Mouse (Mus musculus) thymus, postnatal 14 days (tissue): ENCODE measurements around the gene Impg1.
A peak's percentile ranks its signal among the peaks of the same experiment; 100 is the strongest.
"Not testable (repeated sequence)": the region's sequence is repeated elsewhere in the genome, so short reads cannot be mapped to it uniquely, and the experiment has no call there.

Experiments used
- DNase-seq: peaks from one replicate; pipeline ENCODE4 v3.0.0; 2021

Gene Impg1

DNA sequence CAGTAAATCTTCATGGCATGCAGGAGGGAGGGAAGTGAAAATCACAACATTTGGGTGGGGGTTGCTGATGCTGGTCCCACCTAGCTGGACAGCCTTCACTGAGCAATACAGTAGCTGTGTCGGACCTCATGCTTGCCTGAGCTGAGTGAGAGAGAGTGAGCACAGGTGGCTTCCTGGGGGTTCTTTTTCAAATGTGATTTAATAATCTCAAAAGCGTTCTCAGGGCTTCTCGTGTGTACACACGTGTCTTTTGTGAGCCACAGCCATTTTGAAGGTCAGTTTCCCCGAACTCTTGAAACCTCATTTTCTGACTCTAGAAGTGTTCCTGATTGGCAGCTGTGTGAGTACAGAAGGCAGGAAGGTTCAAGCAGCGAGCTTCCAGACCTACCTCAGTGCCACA lies 122.8 kb downstream of the Impg1 start:
- DNase-seq: no peak

DNA sequence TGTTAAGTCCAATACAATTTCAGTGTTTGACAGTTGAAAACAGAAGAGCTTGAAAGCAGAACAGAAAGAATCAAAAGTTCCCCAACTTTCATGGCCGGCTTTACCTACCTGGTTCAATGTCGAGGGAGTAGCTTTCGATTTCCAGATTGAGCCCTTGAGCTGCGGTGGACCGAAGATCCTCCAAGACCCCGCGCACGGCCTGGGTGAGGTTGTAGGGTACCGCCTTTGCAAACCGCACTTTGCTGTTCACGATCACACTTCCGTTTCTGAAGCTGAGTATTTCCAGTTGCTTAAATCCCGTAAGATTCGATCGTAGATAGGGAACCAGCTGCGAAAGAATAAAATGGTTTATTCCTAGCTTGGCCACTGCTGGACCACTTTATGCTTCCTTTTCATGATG lies 123.5 kb downstream of the Impg1 start:
- no peak for DNase-seq

DNA sequence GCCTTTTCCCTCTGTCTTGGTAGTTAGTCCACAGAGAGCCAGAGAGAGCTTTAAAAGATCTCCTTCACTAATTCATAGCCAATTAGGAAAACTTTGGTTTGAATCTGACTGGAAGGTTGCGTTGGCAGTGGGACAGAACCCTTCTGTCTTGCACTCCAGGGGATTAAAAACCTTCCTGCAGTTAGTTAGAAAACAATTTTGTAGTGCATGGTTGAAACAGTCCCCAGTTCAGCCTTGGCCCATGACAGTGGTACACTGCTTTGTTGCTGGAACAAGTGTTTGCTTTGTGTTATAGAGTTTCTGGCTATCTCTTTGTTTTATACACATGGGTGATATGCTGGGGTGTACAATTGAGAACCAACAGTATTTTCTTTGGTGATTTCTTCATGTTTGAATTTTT lies 124.4 kb downstream of the Impg1 start:
- DNase-seq: no peak

DNA sequence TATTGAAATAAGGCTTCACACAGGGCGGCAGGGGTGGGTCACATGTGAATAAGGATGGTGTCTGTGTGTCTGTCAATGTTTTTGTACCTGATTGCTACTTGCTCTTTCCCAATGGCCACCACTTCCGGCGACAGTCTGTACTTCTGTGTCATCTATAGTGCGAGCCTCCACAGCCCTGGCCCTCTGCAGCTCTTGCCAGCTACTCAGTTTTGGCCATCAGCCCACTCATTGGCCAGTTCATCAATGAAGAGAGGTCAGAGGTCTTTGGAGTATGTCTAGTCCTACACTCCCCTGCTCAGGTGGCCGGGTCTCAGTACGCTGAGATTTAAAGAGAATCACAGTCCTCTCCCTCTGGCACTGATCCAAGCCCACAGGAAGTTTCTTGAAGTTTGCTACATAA lies 127.3 kb downstream of the Impg1 start:
- DNase-seq: no peak

DNA sequence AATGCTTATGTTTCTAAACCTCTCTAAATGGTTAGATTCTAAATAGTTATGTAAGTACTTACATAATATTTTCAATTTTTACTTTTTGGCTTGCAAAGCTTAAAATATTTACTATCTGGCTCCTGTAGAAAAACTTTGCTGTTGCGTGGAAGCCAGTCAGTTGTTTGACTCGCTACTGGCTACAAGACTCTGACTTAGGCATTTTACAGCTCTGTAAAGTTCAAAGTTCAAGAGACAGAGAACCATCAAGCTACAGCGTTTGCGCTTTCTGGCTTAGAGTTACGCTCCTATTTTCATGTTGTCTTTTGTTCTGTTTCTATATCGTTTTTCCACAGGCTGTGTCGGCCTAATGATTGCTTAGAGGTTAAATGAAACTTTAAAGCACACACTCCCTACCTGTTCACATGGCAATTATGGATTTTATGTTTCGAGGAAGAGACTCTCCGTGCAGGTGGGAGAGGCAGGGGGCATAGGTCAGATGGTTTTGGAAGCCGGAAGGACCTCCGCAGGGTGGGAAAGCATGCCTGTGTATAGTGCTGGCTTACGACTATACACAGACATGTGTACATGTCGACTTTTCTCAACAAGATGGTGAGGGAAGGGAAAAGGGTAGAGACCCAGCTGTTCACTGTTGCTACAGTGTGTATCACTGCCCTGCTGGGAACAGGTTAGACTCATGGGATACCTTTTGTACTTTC lies 129.5 kb downstream of the Impg1 start:
- no peak for DNase-seq

DNA sequence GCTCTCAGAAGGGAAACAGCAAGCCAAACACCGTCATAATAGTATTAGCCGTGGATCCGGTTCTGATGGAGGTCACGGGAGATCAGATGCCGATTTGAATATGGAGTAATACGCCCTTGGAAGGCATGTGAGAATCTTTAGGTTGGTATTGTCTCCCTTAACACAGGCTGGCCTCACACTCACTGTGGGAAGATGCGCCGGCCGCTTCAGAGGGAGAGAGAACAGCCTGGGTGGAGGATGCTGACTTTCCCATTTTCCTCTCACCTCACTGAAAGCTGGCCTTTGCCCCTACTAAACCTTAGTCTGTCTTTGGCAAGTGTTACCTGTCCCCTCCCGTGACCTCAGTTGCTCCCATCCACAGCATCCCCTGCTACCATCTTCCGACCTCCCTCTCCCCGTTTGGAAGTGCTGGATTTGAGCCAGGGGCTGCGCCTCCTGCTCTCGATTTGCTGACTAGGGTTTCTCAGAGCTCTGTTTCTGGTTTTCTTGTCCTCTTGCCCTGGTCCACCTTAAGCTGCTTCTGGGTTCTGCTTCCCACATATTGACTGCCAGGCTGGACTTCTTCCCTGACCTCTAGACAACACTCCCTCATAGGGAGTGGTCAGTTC lies 131.2 kb downstream of the Impg1 start:
- DNase-seq: no peak

DNA sequence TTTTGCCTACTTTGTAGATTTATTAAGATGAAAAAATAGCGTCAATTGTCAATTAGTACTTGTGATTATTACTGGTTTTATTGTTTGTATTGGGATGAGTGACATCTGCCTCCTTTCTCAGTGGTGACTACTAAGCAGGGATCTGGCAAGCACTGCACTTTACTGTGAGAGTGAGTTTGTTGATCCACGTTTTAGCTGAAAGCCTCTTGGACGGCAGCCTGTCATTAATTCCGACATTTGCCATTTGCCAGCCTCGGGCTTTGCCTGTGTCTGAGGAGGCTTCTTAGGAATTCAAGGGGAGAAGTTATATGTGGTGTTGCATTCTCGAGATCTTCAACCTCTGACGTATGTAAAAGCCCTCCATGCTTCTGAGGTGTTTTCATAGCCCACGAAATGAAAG lies 131.8 kb downstream of the Impg1 start:
- DNase-seq: no peak

DNA sequence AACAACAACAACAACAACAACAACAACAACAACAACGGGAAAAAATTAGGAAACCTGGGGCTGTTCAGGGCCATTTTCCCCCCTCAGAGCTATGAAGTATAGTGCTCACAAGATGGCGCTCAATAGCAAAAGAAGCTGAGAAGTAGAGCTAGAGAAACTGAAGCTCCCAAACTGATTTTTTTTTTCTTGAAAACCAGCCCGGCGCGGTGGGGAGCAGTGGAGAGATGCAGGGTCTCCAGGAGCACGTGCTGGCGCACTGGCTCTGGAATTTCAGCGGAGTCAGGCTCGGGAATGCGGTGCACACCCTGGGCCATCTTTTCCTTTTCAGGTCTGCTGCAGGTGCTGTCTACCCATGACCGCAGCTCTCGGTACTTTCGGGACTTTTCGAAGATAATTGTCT lies 133.1 kb downstream of the Impg1 start:
- DNase-seq: peak; percentile 50

DNA sequence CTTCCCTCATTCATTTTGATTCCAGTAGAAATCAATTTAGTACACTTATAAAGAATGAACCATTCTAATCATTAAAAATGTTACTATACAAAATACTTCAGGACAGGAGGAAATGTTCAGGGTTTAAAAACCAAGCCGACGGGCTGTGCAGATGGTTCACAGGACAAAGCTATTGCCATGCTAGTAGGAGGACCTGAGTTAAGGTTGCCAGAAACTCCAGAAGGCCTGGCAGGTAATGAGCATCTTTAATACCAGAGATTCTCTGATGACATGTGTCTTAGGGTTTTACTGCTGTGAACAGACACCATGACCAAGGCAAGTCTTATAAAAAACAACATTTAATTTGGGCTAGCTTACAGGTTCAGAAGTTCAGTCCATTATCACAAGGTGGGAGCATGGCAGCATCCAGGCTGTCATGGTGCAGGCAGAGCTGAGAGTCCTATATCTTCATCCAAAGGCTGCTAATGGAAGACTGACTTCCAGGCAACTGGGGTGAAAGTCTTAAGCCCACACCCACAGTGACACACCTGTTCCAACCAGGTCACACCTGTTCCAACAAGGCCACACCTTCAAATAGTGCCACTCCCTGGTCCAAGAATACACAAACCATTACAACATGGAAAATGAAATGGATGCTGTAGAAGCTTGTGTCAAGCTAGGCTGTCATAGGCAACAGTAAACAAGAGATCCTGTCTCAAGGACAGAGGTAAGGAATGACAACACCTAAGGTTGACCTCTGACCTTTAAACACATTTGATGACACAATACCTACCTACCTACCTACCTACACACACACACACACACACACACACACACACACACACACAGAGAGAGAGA lies 144.0 kb downstream of the Impg1 start:
- not testable (repeated sequence) for DNase-seq

DNA sequence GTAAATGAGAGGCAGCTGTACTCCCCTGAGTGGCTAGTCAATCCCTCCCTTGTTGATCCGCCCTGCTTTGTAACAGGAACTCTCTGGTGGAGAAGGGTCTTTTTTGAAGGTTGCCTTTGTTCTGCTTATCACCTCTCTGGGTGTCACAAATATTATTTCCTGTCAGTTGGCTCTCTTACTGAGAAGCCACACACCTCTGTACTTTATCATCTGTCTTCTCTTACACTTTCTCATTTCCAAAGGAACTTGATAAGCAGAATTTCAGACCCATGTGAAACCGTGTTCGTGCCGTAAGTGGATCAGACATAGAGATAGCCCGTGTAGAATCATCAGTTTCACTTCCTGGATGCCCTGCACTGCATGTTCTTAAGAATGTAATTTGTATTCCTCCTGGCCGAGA lies 147.3 kb downstream of the Impg1 start:
- DNase-seq: peak; percentile 35

DNA sequence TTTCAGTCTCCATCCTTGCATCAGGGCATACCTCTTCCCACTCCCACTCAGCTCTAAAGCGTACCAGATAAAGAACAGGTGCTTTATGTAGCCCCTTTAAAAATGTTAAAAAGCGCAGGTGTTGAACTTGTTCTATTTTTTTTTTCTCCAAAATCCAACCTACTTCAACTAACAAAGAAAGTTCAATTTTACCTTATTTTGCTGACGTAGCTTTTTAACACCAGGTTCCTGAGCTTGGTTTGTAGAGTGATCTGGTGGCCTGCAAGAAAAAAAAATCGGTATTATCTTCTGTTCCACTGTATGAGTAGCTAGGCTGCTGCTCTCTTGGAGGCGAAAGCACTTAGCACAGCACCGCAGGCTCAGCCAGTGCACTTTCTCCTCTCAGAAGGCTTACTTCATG lies 149.4 kb downstream of the Impg1 start:
- no peak for DNase-seq

DNA sequence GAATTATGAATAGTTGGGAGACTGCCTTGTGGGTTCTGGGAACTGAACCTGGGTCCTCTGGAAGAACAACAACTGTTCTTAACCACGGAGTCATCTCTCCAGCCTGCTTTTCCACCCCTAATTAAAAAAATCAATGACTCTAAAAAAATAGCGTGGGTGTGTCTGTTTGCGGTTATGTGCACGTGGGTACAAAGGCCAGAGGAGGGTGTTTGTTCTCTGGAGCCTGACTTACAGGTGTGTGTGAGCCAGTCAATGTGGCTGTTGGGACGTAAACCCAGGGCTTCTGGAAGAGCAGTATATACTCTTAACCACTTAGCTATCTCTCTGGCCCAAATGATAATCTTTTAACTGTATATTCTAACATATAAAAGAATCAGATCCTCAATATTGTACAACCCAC lies 151.7 kb downstream of the Impg1 start:
- peak; percentile 24 for DNase-seq

DNA sequence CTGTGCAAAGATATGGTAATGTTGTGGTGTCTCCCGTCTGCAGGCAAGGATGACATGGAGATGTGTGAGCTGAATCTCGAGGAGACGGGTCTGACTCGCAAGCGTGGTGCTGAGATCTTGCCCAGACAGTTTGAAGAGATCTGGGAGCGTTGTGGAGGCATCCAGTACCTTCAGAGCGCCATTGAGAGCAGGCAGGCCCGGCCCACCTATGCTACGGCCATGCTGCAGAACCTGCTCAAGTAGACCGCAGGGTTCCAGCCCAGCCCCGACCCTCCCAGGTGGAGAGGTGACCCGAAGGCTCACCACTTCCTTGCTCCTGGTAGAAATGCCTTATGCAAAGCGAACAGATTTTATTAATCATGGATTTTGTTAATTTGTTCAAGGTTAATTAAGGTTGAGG lies 157.7 kb downstream of the Impg1 start:
- DNase-seq: no peak

DNA sequence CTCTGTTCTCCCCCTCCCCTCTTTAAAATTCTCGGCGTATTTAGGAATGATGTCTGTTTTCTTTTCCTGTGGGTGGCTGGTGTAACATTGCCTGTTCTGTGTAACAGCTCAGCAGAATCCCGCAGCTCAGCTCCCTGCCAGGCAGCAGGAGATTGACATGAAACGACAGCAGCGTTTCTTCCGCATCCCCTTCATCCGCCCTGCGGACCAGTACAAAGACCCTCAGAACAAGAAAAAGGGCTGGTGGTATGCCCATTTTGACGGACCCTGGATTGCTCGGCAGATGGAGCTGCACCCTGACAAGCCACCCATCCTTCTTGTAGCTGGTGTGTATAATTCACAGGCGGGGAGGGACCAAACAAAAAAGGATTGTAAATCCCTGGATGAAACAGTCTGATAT lies 158.4 kb downstream of the Impg1 start:
- DNase-seq: no peak

DNA sequence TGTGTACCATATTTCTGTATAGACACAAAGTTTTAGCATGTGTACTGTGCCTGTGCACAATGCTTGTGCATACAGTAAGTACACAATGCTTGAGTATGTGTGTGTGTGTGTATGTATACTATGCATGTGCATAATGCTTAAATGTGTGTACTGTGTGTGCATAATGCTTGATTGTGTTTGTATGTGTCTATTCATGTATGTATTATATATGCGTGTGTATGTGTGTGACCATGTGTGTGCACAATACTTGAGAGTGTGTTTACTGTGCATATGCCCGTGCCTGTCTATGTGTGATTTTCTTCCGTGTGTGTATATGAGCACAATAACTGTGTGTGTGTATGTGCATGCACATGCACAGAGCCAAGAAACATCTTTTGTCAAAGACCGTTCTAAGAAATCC lies 158.9 kb downstream of the Impg1 start:
- DNase-seq: no peak

DNA sequence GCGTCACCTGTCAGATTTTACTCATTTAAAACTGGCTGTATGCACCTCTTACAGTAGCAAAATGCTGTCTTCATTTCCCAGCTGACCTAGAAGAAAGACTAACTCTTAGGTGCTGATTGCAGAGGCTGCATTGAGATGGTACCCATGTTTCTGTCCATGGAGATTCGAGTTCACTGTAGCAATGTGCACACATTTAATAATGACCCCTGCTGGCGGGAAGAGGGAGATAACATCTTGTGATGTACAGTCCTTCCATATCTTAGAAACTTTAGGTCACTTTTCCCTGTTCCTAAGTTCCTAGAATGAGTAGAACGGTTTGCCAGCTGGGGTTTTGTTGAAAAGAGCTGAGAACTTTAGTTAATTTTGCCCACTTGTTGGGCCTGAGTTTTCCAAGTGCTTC lies 161.8 kb downstream of the Impg1 start:
- peak; percentile 33 for DNase-seq

DNA sequence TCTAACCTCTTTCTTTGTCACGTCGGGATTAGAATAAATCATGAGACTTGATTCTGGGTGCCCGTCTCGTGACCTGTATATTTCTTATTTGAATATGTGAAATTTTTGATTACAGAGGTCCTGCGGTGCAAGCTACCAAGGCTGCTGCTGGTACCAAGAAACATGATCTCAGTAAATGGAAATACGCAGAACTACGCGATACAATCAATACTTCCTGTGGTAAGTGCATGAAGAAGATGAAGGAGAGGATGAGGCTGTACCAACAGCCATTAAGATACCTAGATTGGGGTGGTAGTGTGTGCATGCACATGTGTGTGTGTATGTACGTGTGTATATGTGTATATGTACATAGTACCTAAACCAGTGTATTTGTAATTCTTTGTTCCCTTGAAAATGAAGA lies 166.2 kb downstream of the Impg1 start:
- no peak for DNase-seq

DNA sequence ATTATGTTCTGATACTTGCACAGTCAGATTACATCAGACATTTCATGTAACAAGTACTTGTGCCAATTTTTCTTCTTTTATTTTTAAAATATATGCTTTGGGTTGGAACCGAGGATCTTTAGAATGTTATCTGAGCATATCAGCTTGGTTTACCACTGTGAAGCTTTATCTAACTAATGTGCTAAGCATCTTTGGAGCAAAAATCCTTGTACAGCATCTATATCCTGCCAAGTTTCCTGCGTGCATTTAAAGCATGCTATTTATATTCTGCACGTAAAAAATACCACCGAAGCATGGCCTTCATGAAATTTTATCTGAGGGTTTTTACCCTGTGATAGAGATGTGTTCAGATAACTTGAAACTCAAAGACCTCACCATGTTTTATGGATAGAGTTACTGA lies 169.2 kb downstream of the Impg1 start:
- DNase-seq: no peak

DNA sequence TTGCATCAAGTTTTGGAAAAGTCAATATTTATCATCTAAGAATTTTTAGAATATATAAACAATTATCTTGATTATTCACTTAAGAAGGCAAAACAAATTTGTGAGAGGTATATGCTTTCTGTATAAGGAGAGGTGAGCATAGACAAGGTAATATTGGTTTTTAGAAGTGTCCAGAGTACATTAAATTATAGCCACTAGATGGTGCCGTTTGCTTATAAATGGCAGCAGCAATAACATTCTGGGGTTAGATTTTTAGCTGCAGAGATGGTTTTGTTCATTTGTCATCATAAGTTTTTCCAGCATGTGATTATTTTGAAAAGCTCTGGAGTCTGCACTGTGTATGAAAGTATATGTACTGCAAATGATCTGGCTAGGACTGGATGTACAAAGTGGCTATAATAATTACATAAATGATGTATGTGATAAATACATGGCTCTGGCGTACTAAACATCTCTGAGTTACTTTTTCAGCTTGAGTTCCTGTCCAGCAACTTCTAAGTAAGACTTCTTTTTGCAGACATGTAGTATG lies 172.2 kb downstream of the Impg1 start:
- DNase-seq: peak; percentile 33

DNA sequence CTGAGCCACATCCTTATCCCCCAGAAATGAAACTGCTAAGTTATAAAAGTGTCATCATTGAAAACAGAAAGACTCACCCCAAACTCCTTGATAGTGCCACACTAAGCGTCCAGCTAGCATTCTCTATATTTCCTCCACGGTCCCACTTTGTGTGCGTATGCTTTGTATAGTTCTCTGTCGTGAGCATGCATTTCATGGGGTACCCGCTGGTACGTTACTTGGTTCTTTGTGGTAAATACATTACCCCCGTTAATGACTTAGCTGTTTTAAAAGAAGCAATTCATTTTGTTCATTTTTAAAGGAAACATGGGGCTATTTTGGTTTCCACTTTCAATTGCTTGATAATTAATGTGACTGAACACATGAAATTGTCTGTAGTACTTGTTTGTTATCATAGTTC lies 178.4 kb downstream of the Impg1 start:
- no peak for DNase-seq

DNA sequence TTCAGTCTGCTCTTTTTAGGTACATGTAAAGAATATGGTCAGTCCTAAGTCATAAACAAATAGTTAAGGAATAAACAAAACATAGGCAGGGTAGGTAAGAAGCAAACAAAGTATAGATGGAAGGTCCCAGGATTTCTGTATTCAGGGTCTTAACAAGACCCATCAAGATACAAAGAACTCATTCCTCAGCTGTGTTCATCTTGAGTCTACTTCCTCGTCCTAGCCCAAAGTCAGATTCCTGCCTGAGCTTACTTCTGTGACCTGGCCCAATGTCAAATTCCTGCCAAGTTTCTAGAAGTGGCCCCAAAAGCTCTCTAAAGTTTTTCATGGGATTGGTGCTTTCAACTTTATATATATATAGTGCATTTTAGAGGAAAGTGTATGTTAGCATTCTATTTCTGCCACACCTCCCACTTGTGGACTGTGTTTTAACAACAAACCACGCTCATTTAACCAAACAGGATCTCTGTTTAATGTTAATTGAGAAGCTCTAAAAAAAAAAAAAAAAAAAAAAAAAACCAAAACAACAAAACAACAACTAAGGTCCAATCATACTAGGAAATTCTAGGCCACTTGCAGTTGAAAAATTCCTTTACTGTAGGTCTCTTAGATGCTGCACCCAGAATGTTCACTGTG lies 180.6 kb downstream of the Impg1 start:
- DNase-seq: no peak

DNA sequence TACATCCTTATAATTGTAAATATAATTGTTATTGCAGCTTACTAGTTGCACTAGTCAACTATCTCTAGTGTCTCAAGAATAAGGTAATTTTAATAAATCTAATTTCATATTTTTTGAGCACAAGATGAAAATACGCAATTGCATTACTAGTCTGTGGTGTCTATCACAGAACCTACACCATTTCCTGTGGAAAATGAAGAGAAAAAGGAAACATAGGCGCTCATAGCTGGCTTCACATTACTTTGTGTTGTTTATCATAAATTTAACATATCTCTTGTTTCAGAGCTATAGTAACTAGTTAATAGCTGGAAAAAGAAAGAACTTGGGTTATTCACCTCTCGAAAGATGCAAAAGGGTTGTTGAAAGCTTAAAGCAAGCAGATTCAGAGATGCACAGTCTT lies 182.9 kb downstream of the Impg1 start:
- no peak for DNase-seq

DNA sequence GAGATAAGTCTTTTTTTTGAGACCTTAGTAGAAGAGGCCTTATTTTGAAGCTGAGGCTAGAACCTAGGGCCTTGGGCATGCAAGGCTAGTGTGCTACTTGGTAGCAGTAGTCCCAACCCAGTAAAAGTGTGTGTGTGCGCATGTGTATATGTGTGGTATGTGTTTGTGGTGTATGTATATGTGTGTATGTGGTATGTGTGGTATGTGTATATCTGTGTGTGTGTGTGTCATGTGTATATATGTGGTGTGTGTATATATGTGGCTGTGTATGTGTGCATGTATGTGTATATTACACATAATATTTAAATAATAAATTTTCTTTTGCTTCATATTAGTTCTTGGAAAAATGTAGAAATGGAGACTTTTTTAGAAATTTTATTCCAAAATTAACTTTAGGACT lies 184.6 kb downstream of the Impg1 start:
- no peak for DNase-seq

DNA sequence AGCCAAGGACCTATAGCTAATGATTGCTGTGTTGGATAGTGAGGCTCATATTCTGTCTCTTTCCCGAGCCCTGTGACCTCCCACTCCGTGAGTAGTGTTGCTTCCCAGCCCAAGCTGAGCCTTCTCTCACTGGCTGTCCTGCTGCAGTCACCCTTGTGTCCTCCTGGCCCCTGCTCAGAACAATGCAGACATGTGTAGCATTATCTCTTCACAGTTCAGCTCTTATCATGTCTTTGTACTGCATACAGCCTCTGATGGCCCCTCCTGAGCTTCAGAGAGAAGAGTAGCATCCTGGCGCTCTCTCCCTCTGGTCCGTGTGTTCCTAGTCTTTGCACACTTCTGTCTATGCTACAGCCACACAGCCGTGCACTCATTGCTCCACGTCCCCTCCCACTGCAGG lies 187.5 kb downstream of the Impg1 start:
- DNase-seq: no peak
